Mouse (Mus musculus) mature B cell (primary cell): ENCODE data around the gene Hoxb6.

Experiments
- in situ Hi-C: fragments of 300-500 bp; cut with MboI; formaldehyde crosslinking; loops from 2 replicates; pipeline ENCODE4 v1.14.3; 2019

The Hoxb6 gene

GRCm38 (mm10) chr11:96333241-96334001 lies 41.1 kb downstream of the Hoxb6 start:
- in situ Hi-C loops, result no loop called here

GRCm38 (mm10) chr11:96334002-96334364 lies 41.7 kb downstream of the Hoxb6 start:
- in situ Hi-C loops, result no loop called here

- in situ Hi-C loops, result no loop called here
These were observed 42.7 kb downstream of the Hoxb6 start for GRCm38 (mm10) chr11:96334998-96335397.

GRCm38 (mm10) chr11:96336597-96336996 lies 44.3 kb downstream of the Hoxb6 start:
- in situ Hi-C loops, result no loop called here

GRCm38 (mm10) chr11:96337026-96337425 lies 44.8 kb downstream of the Hoxb6 start:
- in situ Hi-C loops, result no loop called here

- in situ Hi-C loops, result no loop called here
These were observed 46.9 kb downstream of the Hoxb6 start for GRCm38 (mm10) chr11:96338957-96339855.

- in situ Hi-C loops, result no loop called here
These were observed 48.6 kb downstream of the Hoxb6 start for GRCm38 (mm10) chr11:96340698-96341365.

- in situ Hi-C loops, result no loop called here
These were observed 49.7 kb downstream of the Hoxb6 start for GRCm38 (mm10) chr11:96341701-96342575.

- in situ Hi-C loops, result no loop called here
These were observed 50.3 kb downstream of the Hoxb6 start for GRCm38 (mm10) chr11:96342576-96342930.

- in situ Hi-C loops, result no loop called here
These were observed 51.0 kb downstream of the Hoxb6 start for GRCm38 (mm10) chr11:96343206-96343745.

GRCm38 (mm10) chr11:96344061-96344877 lies 52.0 kb downstream of the Hoxb6 start:
- in situ Hi-C loops, result no loop called here

GRCm38 (mm10) chr11:96344878-96345159 lies 52.5 kb downstream of the Hoxb6 start:
- in situ Hi-C loops, result no loop called here

GRCm38 (mm10) chr11:96345220-96345892 lies 53.1 kb downstream of the Hoxb6 start:
- in situ Hi-C loops, result no loop called here

GRCm38 (mm10) chr11:96345893-96346806 lies 53.9 kb downstream of the Hoxb6 start:
- in situ Hi-C loops, result no loop called here

GRCm38 (mm10) chr11:96346916-96347520 lies 54.7 kb downstream of the Hoxb6 start:
- in situ Hi-C loops, result no loop called here

GRCm38 (mm10) chr11:96347717-96348116 lies 55.4 kb downstream of the Hoxb6 start:
- in situ Hi-C loops, result no loop called here

- in situ Hi-C loops, result no loop called here
These were observed 56.1 kb downstream of the Hoxb6 start for GRCm38 (mm10) chr11:96348141-96348928.

- in situ Hi-C loops, result no loop called here
These were observed 56.7 kb downstream of the Hoxb6 start for GRCm38 (mm10) chr11:96348988-96349387.
